ENCODE assay signal across 8 mouse cellular contexts in genomic region chr4:130138441-130139213, GRCm38 (mm10). TPM values are rescaled to one million over a fixed set of nuclear protein-coding genes. Genes with fewer than 3 reads are reported as not detected.
DNase-seq lines count a peak whose midpoint lies in the region; ATAC-seq lines count a peak whose summit lies in the region.

No protein-coding gene starts in this region.

- H3K27me3 ChIP-seq in embryonic facial prominence, embryonic 13.5 days = peaks cover 79% of the 10 kb centered on the region
- peaks cover 60% of the 10 kb centered on the region for H3K27me3 ChIP-seq in heart, embryonic 11.5 days (ENCODE audit: control insufficient read depth, insufficient read depth, low read length)
- H3K27me3 ChIP-seq in kidney, embryonic 15.5 days = peaks cover 77% of the 10 kb centered on the region
- peaks cover 86% of the 10 kb centered on the region for H3K27me3 ChIP-seq in liver, embryonic 12.5 days (replicated peaks)

- peak overlapping the region; percentile 40 for H3K4me3 ChIP-seq in embryonic facial prominence, embryonic 13.5 days
- peak overlapping the region; percentile 47 for H3K4me3 ChIP-seq in heart, embryonic 11.5 days (ENCODE audit: low read depth, low read length)
- peak overlapping the region; percentile 36 for H3K4me3 ChIP-seq in kidney, embryonic 15.5 days (replicated peaks)
- peak overlapping the region; percentile 18; the same call in 1 of the 2 replicates for H3K4me3 ChIP-seq in liver, embryonic 12.5 days

- H3K4me2 ChIP-seq in embryonic facial prominence, embryonic 13.5 days = peak overlapping the region; percentile 69
- H3K4me2 ChIP-seq in heart, embryonic 11.5 days = peak overlapping the region; percentile 81
- H3K4me2 ChIP-seq in kidney, embryonic 15.5 days = peak overlapping the region; percentile 69
- H3K4me2 ChIP-seq in liver, embryonic 12.5 days = peak overlapping the region; percentile 44

- no peak for ATAC-seq in embryonic facial prominence, embryonic 13.5 days (ENCODE audit: insufficient number of reproducible peaks, insufficient read depth, low FRiP score, low TSS enrichment, low read depth)
- ATAC-seq in heart, embryonic 11.5 days (replicated peaks; ENCODE audit: insufficient number of reproducible peaks, low FRiP score, low TSS enrichment) = no peak
- ATAC-seq in kidney, embryonic 15.5 days (replicated peaks; ENCODE audit: low FRiP score) = peak; percentile 59; the same call in 1 of the 2 replicates
- ATAC-seq in liver, embryonic 12.5 days = no peak

- peak overlapping the region; percentile 58 for H3K9ac ChIP-seq in embryonic facial prominence, embryonic 13.5 days
- H3K9ac ChIP-seq in heart, embryonic 11.5 days (ENCODE audit: low read depth, low read length) = 0 out of 2 replicates have a peak overlapping the region, but pooled peaks have one; percentile 34
- peak overlapping the region; percentile 16; the same call in 1 of the 2 replicates for H3K9ac ChIP-seq in kidney, embryonic 15.5 days
- H3K9ac ChIP-seq in liver, embryonic 12.5 days = no peak overlapping the region

- H3K9me3 ChIP-seq in embryonic facial prominence, embryonic 13.5 days = no peaks in the 10 kb centered on the region
- no peaks in the 10 kb centered on the region for H3K9me3 ChIP-seq in heart, embryonic 11.5 days (replicated peaks; ENCODE audit: control insufficient read depth, low read length)
- H3K9me3 ChIP-seq in kidney, embryonic 15.5 days (replicated peaks) = no peaks in the 10 kb centered on the region
- no peaks in the 10 kb centered on the region for H3K9me3 ChIP-seq in liver, embryonic 12.5 days (replicated peaks)

- DNase-seq in A20 (ENCODE audit: low read depth, low spot score) = peak; percentile 61
- DNase-seq in adrenal gland, postnatal 14 days = peak; percentile 89
- peak; percentile 86 for DNase-seq in neural tube, embryonic 10.5 days (ENCODE audit: extremely low spot score, low spot score)
- peak; percentile 89 for DNase-seq in testis, postnatal 10 days (ENCODE audit: low spot score)

- no peaks in the 10 kb centered on the region for H3K36me3 ChIP-seq in embryonic facial prominence, embryonic 13.5 days
- no peaks in the 10 kb centered on the region for H3K36me3 ChIP-seq in heart, embryonic 11.5 days (ENCODE audit: control insufficient read depth, insufficient read depth, low read length)
- no peaks in the 10 kb centered on the region for H3K36me3 ChIP-seq in kidney, embryonic 15.5 days
- H3K36me3 ChIP-seq in liver, embryonic 12.5 days = no peaks in the 10 kb centered on the region

- H3K4me1 ChIP-seq in embryonic facial prominence, embryonic 13.5 days = peaks cover 26% of the 10 kb centered on the region
- H3K4me1 ChIP-seq in heart, embryonic 11.5 days (ENCODE audit: control insufficient read depth, insufficient read depth, low read length) = peaks cover 6% of the 10 kb centered on the region; the same call in 1 of the 2 replicates
- peaks cover 23% of the 10 kb centered on the region for H3K4me1 ChIP-seq in kidney, embryonic 15.5 days
- H3K4me1 ChIP-seq in liver, embryonic 12.5 days = peaks cover 4% of the 10 kb centered on the region; the same call in 1 of the 2 replicates

- H3K27ac ChIP-seq in embryonic facial prominence, embryonic 13.5 days = no peak overlapping the region
- H3K27ac ChIP-seq in heart, embryonic 11.5 days (ENCODE audit: low read depth, low read length) = no peak overlapping the region
- no peak overlapping the region for H3K27ac ChIP-seq in kidney, embryonic 15.5 days
- no peak overlapping the region for H3K27ac ChIP-seq in liver, embryonic 12.5 days

- under 1% methylated on average over 52 of the region's 57 CpGs for WGBS in embryonic facial prominence, embryonic 13.5 days
- under 1% methylated on average over 50 of the region's 57 CpGs for WGBS in heart, embryonic 11.5 days (ENCODE audit: insufficient replicate concordance)
- WGBS in kidney, embryonic 15.5 days = under 1% methylated on average over 50 of the region's 57 CpGs
- WGBS in liver, embryonic 12.5 days (ENCODE audit: insufficient replicate concordance) = 3% methylated on average over 57 of the region's 57 CpGs

RNA-seq across cellular contexts. Expression of gene Hcrtr1, which starts 0.5 kb away (rescaled TPM):
- 0.48 and 0.90 TPM in 2 replicates for total RNA-seq in adrenal gland, postnatal 14 days (2021)
- polyA plus RNA-seq in embryonic facial prominence, embryonic 13.5 days (2015; fragmentation: Nextera tagmentation; extraction: Ambion mirVana) = 0.21 TPM in 2 replicates
- polyA plus RNA-seq in heart, embryonic 11.5 days (2014; fragmentation: Nextera tagmentation; extraction: Ambion mirVana) = 0.07 and 0.20 TPM in 2 replicates
- polyA plus RNA-seq in kidney, embryonic 15.5 days (2015; fragmentation: Nextera tagmentation; extraction: Ambion mirVana) = 0.17 and 0.62 TPM in 2 replicates
- polyA plus RNA-seq in liver, embryonic 12.5 days (2016; fragmentation: Nextera tagmentation; extraction: Ambion mirVana) = 0.12 TPM in 1 of 2 replicates, not detected in the other

RNA-seq across cellular contexts. Expression of gene Pef1, which starts 36.3 kb away (rescaled TPM):
- total RNA-seq in adrenal gland, postnatal 14 days (2021) = 55.1 and 56.9 TPM in 2 replicates
- 66.5 and 66.9 TPM in 2 replicates for polyA plus RNA-seq in embryonic facial prominence, embryonic 13.5 days (2015; fragmentation: Nextera tagmentation; extraction: Ambion mirVana)
- polyA plus RNA-seq in heart, embryonic 11.5 days (2014; fragmentation: Nextera tagmentation; extraction: Ambion mirVana) = 58.0 and 65.2 TPM in 2 replicates
- polyA plus RNA-seq in kidney, embryonic 15.5 days (2015; fragmentation: Nextera tagmentation; extraction: Ambion mirVana) = 68.9 and 75.1 TPM in 2 replicates
- polyA plus RNA-seq in liver, embryonic 12.5 days (2016; fragmentation: Nextera tagmentation; extraction: Ambion mirVana) = 41.9 and 42.5 TPM in 2 replicates

RNA-seq across cellular contexts. Expression of gene Tinagl1, which starts 36.3 kb away (rescaled TPM):
- total RNA-seq in adrenal gland, postnatal 14 days (2021) = 131 and 156 TPM in 2 replicates
- polyA plus RNA-seq in embryonic facial prominence, embryonic 13.5 days (2015; fragmentation: Nextera tagmentation; extraction: Ambion mirVana) = 13.8 and 14.2 TPM in 2 replicates
- polyA plus RNA-seq in heart, embryonic 11.5 days (2014; fragmentation: Nextera tagmentation; extraction: Ambion mirVana) = 31.0 and 33.9 TPM in 2 replicates
- polyA plus RNA-seq in kidney, embryonic 15.5 days (2015; fragmentation: Nextera tagmentation; extraction: Ambion mirVana) = 51.0 and 62.7 TPM in 2 replicates
- 30.9 and 32.6 TPM in 2 replicates for polyA plus RNA-seq in liver, embryonic 12.5 days (2016; fragmentation: Nextera tagmentation; extraction: Ambion mirVana)
